Mouse (Mus musculus) testis, adult 2 months (tissue): ENCODE data around the gene Kcnc4.

Experiments used
- CTCF ChIP-seq: fragments of 200-500 bp; IDR thresholded peaks from 2 replicates; pipeline ENCODE4 v1.5.1; 2012; ENCODE audit warnings: low read depth, mild to moderate bottlenecking, inconsistent platforms, low read length, moderate library complexity; ENCODE audit not compliant: control insufficient read depth, insufficient read depth, insufficient replicate concordance
- POLR2A ChIP-seq: fragments of 200-500 bp; IDR thresholded peaks from 2 replicates; pipeline ENCODE4 v1.6.1; 2012; ENCODE audit warnings: low read depth, mild to moderate bottlenecking, inconsistent platforms, low read length, moderate library complexity; ENCODE audit not compliant: control insufficient read depth

DNA sequence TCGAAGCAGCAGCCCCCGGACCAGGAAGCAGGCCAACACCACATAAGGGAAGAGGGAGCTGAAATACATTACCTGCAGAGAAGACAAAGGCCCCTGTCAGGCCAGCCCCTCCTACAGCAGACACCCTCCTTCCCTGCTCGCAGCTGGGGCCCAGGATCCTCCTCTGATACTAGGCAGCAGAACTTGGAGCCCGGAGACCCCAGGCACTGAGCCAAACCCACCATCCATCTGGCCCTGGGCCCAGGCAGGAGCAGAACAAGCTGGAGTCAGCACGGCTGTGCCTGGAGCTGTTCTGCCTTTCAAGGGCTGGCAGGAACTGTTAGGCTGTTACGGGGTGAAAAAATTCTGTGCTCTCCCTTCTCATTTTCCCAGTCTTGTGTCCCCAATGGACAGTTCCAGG lies 32.1 kb upstream of the Kcnc4 start:
- no peak for TF ChIP-seq POLR2A
- no peak for TF ChIP-seq CTCF
